Mouse (Mus musculus) adrenal gland (tissue): ENCODE data around the gene Nudt19.

Source experiments
- intact Hi-C: fragments of 180-260 bp; cut with DNase I; formaldehyde crosslinking; loops from one replicate; pipeline ENCODE4 v1.15.1; 2025
- long read RNA-seq, 2 experiments: library from polyadenylated mRNA; unstranded; transcript quantifications; one replicate each; pipeline ENCODE4 v2.0.0; 2020; ENCODE audit warnings: borderline replicate concordance in 1 of 2; ENCODE audit not compliant: insufficient replicate concordance in 1 of 2

Gene Nudt19
- long read RNA-seq, experiment 1, transcript Nudt19-201 (3 exons, 2,298 nt): major isoform, 58 of 60 reads
- long read RNA-seq, experiment 1, partial matches to known transcripts: 0 of 60 reads
- long read RNA-seq, experiment 1, other reads (novel, unspliced or antisense): 1 of 60 reads
- long read RNA-seq, experiment 2, transcript Nudt19-201 (3 exons, 2,298 nt): major isoform, 69 of 71 reads
- long read RNA-seq, experiment 2, partial matches to known transcripts: 0 of 71 reads
- long read RNA-seq, experiment 2, other reads (novel, unspliced or antisense): 1 of 71 reads

- intact Hi-C loops: no loop called here
Observed at GRCm38 (mm10) chr7:35556205-35556603, at the start of gene Nudt19. Gene Nudt19 (minus strand): TSS chr7:35556304.

DNA sequence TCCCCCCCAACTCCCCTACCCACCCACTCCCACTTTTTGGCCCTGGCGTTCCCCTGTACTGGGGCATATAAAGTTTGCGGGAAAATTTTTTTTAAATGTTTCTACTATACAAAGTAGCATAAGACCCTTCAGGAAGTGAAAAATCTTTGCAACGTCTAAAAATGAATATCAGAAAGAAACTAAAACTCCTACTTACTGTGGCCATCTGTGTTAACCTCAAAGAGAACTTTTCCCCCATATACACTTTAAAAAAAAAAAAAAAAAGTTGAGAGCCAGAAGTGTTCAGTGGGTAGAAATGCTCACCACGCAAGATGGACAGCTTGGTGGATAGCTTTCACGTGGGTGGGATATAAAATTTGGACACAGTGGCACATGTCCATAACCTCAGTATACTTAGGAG is 46.7 kb upstream of the Nudt19 start:
- intact Hi-C loops: no loop called here

- intact Hi-C loops: no loop called here
Observed at GRCm38 (mm10) chr7:35601106-35601505, 45.0 kb upstream of the Nudt19 start.

GRCm38 (mm10) chr7:35600031-35600430 is 43.9 kb upstream of the Nudt19 start:
- intact Hi-C loops: no loop called here

- intact Hi-C loops: no loop called here
Observed at GRCm38 (mm10) chr7:35599492-35599891, 43.4 kb upstream of the Nudt19 start.

- intact Hi-C loops: no loop called here
Observed at GRCm38 (mm10) chr7:35594311-35594710, 38.2 kb upstream of the Nudt19 start.

GRCm38 (mm10) chr7:35590731-35591191 is 34.7 kb upstream of the Nudt19 start:
- intact Hi-C loops: no loop called here

DNA sequence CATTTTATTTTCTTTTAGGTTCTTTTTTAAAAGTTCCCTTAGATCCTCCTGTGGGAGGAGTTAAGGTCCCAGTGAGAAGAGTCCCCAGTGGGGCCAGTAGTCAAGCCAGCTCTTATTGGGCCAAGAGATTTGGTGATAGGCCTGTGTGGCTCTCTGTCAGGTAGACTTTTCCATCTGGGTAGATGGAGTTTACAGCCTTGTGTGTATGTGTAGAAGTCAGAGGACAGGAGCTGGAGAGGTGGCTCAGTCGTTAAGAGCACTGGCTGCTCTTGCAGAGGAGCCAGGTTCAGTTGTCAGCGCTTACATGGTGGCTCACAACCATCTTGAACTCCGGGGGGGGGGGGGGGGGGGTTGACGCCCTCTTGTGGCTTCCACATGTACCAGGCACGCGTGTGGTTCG is 33.4 kb upstream of the Nudt19 start:
- intact Hi-C loops: no loop called here

DNA sequence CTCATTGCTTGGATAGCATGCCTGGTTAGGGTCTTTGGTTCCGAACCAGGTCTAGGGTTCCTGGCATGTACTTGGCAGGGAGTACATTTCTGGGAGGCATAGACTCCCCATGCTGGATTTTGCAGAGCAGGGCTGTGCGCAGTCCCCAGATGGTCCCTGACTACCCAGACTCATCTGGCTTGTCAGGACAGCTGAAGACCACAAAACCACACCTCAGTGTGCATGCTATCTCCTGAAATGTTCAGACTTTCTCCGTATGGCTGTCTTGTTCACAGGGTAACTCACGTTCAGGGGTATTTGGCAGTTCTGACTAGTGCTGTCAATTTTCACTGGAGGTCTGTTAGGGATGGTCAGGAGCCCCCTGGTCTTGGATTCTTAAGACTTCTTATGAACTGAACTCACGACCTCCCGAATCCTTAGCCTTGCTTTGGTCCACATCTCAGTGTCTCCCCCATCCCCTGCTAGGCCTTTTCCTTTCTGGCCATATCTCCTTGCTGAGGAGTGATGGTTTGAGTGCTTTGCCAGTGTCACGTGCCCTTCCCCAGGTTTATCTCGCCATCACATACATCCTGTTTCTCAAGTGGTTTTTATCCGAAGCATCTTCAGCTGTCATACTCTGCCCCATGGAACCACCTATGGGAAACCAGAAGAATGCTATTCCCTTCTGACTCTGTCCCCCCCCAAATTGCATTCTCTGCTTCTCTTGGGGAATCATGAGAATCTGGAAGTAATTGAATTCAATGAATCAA is 32.8 kb upstream of the Nudt19 start:
- intact Hi-C loops: no loop called here

DNA sequence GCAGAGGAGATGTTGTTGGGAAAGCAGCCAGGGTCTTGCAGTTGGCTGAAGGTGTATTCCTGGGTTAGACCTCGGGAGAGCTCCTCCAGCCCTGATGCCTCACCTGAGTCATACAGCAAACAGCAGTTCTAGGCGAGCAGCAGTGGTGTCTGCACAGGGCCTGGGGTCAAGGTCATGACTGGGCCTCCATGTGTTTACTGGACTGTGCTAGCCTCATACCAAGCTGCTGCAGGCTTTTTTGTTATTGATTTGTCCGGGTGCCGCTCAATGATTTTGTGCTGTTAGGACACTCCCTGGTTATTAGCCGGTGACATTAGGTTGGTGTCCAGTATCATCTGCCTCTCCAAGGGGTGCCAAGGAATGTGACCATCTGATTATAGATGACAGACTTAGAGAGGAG is 31.6 kb upstream of the Nudt19 start:
- intact Hi-C loops: no loop called here

- intact Hi-C loops: no loop called here
Observed at GRCm38 (mm10) chr7:35586906-35587445, 30.9 kb upstream of the Nudt19 start.

DNA sequence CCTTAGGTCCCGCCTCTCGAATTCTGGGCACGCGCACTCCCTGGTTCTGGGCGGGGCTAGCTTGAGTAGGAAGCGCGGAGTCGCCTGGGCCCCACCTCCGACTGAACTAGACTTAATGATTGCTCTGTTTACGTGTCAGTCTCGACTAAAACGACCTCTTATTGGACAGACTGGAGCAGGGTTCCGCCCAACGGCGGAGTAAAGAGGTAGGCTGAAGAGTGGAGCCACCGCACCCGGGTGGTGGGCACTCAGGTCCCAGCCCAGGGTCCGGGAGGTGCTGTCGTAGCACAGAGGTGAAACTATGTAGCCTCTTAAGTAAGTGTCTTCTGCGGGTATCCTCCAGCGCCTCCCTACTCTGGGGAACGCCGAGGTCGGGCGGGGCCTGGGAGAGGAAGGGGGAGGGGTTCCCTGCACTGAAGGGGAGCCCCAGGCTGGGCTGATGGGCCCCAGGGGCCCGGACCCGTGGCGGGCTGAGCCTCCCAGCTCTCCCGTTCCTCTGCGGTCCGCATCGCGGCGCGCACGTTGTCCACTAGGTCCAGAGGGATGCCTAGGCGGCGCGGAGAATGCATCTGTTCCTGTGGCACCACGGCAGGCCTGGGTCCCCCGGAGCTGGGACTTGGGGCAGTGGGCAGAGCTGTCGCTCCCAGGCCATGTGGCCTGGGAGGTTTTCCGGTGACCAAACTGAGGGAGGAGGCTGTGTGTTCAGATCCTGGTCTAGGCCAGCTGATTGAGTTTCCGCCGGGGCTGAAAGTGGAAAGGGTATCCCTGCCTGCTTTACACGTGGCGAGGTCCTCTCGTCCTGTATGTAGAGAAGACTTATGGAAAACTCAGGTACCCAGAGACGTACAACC is 30.2 kb upstream of the Nudt19 start, which contains the start of gene Ankrd27:
Gene Ankrd27 (plus strand): TSS at position 190 of the 851 bp plus-strand sequence.
- intact Hi-C loops: no loop called here

- intact Hi-C loops: no loop called here
Observed at GRCm38 (mm10) chr7:35585191-35586054, 29.3 kb upstream of the Nudt19 start, which contains the start of gene Rgs9bp. Gene Rgs9bp (minus strand): TSS chr7:35585582.

- intact Hi-C loops: loop anchor here (5.0 kb wide), 1 partner anchor 53 kb away; no protein-coding TSS in a partner anchor
Observed at GRCm38 (mm10) chr7:35584786-35585190, 28.7 kb upstream of the Nudt19 start.

DNA sequence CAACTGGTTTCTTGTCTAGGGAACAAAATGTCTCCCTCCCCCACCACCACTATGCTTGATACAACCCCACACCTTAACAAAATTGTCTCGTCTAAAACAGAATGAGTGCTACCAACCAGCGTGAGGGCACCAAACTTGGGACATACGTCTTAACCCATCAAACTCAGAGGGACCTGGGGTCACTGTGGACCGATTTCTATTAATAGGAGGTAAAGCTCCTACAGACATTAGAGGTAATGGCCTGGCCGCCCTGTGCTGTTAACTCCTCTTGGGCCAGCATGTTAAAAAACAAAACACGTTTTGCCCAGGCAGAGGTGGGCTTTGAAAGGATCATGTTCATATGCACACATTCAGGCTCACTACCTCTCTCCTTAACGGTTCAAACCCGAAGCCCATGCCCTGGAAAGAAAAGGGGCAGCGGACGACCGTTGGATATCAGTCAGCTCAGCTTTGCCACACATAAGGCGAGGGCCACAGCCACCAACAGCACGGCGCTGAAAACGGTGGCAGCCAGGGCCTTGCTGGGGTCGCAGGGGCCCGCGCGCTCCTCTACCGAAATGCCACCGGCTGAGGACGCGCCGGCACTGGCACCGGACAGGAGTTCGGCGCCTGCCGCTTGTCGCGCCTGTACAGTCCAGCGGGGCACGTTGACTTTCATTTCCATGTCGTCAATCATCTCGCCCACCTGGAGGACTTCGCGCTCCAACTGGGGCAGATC is 28.1 kb upstream of the Nudt19 start:
- intact Hi-C loops: loop anchor here (5.0 kb wide), 1 partner anchor 53 kb away; no protein-coding TSS in a partner anchor

- intact Hi-C loops: loop anchor here (5.0 kb wide), 1 partner anchor 54 kb away; no protein-coding TSS in a partner anchor
Observed at GRCm38 (mm10) chr7:35583476-35584025, 27.4 kb upstream of the Nudt19 start.

DNA sequence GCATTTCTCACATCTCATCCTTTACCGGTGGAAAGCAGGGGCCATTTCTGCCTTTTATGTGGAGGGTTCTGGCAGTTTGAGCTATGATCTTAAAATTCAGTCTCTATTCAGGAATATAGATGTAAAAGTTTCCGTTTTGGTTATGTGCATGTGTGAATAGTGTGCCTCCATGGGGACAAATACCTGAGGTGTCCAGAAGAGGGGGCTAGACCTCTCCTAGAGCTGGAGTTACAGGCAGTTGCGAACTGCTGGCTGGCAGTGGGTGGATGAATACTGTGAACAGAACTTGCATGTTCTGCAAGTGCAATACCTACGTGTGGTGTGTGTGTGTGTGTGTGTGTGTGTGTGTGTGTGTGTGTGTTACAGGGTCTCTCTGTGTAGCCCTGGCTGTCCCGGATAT is 26.6 kb upstream of the Nudt19 start:
- intact Hi-C loops: loop anchor here (5.0 kb wide), 1 partner anchor 55 kb away; no protein-coding TSS in a partner anchor

GRCm38 (mm10) chr7:35579849-35580248 is 23.7 kb upstream of the Nudt19 start:
- intact Hi-C loops: loop anchor here (5.0 kb wide), 2 partner anchors 38 to 57 kb away; no protein-coding TSS in a partner anchor

DNA sequence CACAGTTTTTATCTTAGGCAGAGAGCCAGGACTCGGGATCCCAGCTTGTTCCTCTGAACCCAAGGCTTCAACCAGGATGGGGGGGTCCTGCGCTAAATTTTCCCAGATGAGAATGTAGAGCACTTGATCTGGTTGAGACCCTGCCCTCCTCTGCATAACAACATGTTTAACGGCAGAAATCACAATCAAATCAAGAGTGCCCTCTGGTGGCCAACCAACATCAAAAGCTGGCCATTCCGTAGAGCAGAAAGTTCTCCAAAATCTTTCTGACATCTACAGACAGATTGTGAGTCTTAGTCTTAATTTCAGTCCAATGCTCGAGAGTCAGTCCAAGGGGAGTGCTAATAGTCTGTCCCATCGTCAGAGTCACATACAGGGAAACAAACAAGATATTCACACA is 14.8 kb upstream of the Nudt19 start:
- intact Hi-C loops: loop anchor here (2.0 kb wide), 1 partner anchor 16 kb away; no protein-coding TSS in a partner anchor
